Mouse (Mus musculus) cerebral cortex, adult 2 months (tissue): ENCODE results near the gene Grsf1.

Source experiments
- WGBS: fragments of 180-500 bp; shearing (Covaris S2); methylation state at CpG from one replicate; pipeline ENCODE4 v1.1.7; 2018; 5-methylcytosine and 5-hydroxymethylcytosine counted together

Grsf1 gene

DNA sequence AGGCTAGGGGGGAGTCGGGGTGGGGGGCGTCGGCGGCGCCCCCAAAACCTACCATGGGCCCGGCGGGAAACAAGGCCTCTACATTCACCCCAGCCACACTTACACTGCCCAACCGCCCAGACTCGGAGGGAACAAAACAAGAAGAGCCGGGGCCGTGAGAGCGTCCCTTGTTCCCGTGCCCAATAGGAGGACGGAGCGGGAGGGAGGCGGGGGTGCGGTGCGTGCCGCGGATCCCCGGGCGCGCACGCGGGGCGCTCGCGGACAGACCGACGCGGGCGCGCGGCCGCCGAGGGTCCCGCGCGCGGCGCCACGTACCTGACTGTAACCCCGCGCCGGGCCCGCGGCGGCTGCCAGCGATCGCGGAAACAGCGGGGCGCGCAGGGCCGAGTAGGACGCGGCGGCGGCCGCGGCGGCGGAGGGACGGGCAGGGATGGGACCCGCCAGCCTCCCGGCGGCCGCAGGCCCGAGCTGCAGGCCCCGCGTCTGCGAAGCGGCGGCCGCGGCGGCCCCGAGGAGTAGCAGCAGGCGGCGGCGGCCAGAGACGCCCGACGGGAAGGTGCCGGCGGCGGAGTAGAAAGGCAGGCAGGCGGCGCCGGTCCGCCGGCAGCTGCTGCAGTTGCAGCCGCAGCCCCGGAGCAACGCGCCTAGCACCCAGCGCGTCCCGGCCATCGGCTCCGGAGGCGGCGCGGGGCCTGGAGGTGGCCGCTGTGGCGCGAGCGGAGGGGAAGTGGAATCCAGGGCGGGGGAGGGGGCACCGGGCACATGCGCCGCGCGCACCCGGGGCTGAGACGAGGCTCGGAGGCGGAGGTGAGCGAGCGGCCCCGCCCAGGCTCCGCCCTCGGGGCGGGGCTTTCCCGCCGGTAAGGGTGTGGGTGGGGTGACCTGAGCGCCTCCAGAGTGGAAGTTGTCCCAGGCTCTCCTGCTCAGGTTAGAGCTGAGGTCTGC is at the start of gene Grsf1:
Grsf1 (minus strand) TSS at position 729 of the 945 bp plus-strand sequence.
- WGBS = under 1% methylated on average over 123 of the region's 127 CpGs

DNA sequence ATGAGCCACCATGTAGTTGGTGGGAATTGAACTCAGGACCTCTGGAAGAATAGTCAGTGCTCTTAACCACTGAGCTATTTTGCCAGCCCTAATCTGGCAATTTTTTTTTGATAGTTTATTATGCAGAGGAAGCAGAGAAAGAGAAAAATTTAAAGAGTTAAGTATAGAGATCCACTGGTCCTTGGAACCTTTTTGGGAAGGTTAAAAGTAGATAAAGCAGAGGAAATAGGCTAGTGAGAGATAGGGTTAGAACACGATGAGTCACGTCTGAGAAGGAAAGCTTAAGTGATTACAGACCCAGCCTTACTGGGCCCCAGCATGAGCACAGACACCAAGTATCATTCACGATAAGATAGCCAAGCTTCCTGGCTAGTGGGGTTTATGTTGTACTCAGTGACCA is 48.1 kb upstream of the Grsf1 start:
- 47% methylated on average over 3 of the region's 3 CpGs for WGBS

DNA sequence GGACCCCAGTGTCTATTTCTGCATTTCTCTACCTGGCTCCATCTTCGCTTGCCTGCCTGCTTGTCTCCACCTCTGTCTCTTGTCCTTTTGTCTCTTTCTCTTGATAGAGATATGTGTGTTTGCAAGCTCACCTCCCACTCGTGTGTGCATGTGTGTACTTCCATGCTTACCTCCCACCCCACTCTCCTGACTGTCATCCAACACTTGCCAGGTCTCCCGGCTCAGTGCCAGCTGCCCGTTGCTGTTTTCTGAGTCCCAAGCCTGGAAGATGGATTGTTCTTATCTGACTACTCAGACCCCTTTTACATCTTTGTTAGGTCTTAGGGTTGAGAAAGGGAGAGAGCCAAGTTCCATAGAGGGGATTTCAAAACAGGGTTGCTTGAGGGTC is 46.2 kb upstream of the Grsf1 start:
- 18% methylated on average over 4 of the region's 4 CpGs for WGBS

DNA sequence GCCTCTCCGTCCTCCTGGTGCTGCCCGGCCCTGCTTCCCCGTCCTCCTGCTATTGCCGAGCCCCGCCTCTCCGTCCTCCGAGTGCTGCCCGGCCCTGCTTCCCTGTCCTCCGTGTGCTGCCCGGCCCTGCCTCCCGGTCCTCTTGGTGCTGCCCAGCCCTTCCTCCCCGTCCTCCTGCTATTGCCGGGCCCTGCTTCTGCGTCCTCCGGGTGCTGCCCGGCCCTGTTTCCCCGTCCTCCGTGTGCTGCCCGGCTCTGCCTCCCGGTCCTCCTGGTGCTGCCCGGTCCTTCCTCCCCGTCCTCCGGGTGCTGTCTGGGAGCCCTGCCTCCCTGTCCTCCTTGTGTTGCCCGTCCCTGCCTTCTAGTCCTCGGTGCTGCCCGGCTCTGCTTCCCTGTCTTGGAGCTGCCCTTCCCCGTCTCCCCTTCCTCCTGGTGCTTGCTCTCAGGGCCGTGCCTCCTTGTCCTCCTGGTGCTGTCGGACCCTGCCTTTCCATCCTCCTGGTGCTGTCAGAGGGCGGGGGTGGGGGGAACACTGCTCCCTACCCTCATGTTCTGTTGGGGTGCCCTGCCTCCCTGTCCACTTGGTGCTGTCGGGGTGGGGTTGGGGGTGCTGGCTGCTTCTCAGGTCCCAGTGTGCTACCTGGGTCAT is 45.7 kb upstream of the Grsf1 start:
- 2% methylated on average over 31 of the region's 31 CpGs for WGBS

GRCm38 (mm10) chr5:88721003-88721475 is 45.1 kb upstream of the Grsf1 start:
- 1% methylated on average over 38 of the region's 38 CpGs for WGBS

DNA sequence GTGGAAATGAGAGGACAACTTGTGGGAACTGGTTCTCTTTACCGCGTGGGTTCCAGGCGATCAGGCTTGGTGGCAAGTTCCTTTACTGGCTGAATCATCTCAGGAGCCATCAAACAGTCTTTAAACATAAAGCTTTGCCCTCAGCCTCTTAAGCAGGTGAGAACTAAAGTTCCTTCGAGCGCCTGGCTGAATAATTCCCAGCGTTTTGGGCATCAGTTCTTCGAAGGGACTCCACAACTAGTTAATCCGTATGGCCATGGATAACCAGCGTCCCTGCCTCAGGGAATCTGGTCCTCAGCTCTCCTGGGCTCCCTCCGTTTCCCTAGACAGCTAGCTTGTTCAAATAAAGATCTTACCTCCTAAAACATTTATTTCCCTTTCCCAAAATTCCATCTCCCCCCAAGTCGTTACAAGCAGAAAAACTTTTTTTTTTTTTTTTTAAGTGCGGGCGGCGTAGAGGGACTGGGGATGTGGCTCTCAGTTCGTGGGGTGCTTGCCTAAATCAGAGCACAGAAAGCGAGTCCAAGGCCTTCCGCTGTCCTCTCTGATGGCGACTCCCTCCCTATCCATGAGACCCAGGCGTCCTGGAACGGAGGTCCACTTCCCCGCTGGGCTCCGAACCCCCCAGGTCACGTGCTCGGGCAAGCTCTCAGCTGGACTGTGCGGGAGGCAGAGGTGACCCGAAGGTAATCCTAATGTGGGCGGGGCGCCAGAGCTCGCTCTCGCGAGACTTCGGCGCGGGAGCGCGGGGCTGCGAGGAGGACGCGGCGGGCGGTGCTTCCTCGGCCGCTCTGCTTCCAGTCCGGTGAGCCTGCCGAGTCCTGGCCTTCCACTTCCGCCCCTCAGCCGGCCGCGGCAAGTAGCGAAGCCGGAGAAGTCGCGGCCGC is 44.4 kb upstream of the Grsf1 start, which contains the start of gene Mob1b:
Mob1b (plus strand) TSS at position 740 of the 887 bp plus-strand sequence.
- under 1% methylated on average over 54 of the region's 54 CpGs for WGBS

DNA sequence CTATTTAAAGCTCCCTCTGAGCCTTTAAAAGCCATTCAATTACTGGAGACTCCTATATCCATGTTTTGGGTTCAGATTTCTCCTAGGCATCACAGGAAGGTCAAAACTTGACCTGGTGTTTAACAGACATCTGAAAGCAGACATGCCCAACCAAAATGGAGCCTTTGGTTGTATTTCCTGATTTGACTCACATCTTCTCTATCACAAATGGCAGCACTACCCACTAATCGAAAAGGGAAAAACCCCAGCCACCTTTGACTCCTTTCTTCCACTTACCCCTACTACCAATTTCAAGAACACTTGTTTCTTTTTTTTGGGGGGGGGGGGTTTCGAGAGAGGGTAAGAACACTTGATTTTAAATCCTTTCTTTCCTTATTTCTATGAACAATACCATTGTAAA is 41.0 kb upstream of the Grsf1 start:
- 86% methylated on average over 2 of the region's 2 CpGs for WGBS

DNA sequence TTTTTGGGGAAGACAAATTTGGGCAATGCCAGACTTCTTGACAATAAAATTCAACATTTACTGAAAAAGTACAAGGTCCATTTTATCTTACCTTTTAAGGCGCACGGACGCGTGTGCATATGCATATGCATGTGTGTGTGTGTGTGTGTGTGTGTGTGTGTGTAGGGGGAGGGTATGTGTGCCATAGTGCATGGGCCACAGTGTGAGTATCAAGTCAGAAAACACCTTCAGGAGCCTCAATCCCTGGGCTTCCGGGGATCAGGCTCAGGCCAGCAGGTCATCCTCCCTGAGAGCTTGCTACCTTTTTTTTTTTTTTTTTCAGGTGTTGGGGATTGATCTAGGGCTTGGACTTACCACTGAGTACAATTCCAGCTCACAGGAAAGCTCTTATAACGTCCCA is 36.4 kb upstream of the Grsf1 start:
- WGBS = 53% methylated on average over 6 of the region's 6 CpGs

- whole genome bisulfite sequencing = 20% methylated on average over 10 of the region's 10 CpGs
Measured at GRCm38 (mm10) chr5:88711618-88712224, 35.8 kb upstream of the Grsf1 start.

DNA sequence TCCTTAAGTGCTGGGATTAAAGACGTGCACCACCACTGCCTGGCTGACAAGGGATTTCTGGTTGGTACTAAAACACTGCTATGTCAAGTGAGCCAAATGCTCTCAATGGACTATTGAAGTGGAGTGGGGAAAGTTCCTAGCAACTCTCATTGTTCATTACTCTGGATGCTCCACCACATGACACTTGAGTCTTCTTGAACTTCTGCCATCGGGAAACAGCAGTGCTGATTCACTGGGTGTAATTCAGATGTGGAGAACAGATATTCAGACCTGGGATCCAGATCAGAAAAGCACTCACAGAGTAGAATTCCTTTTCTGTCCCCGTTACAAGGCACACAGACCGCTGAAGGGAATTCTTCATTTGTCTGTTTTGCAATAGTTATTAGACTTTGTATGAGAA is 27.6 kb upstream of the Grsf1 start:
- 62% methylated on average over 4 of the region's 4 CpGs for WGBS

- 88% methylated on average over 4 of the region's 4 CpGs for WGBS
Measured at GRCm38 (mm10) chr5:88702041-88702440, 26.1 kb upstream of the Grsf1 start.

GRCm38 (mm10) chr5:88699251-88699913 is 23.4 kb upstream of the Grsf1 start:
- 64% methylated on average over 4 of the region's 4 CpGs for WGBS

- 56% methylated on average over 5 of the region's 5 CpGs for WGBS
Measured at GRCm38 (mm10) chr5:88697291-88697690, 21.3 kb upstream of the Grsf1 start.

- WGBS = 94% methylated on average over 4 of the region's 4 CpGs
Measured at GRCm38 (mm10) chr5:88692586-88692985, 16.6 kb upstream of the Grsf1 start.

DNA sequence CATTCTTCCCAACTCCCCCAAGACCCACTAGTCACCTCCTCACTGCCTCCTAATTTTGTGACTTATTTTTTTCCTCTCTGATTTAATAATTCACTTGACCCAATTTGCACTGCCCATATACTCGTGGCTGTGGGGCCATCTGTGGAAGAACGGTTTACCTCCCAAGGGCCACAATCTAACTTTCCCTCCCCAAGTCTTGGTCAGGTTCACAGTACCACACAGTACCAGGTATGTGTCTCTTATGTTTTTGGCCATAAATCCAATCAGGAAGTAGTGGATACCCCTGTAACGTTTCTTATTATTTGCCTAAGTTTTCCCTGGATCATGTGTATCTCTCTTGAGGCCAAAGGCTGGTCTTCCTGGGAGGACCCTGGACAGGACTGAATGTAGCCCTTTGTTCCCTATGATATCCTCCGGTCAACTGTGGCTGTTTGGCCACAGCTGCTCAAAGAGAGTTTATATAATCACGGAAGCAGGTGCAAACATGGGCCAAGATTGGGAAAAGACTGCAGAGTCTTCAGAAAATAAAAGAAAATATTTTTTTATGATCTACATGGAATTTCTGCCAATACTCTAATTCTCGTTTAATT is 15.6 kb upstream of the Grsf1 start:
- 71% methylated on average over 6 of the region's 6 CpGs for WGBS

- WGBS = 83% methylated on average over 10 of the region's 10 CpGs
Measured at GRCm38 (mm10) chr5:88690681-88691505, 14.9 kb upstream of the Grsf1 start.

- WGBS = 74% methylated on average over 3 of the region's 3 CpGs
Measured at GRCm38 (mm10) chr5:88689279-88689938, 13.4 kb upstream of the Grsf1 start.

- WGBS = 81% methylated on average over 15 of the region's 15 CpGs
Measured at GRCm38 (mm10) chr5:88688583-88689187, 12.7 kb upstream of the Grsf1 start.
